Mouse (Mus musculus): Measurements from ENCODE around the gene Rars.
"Not testable (repeated sequence)": the region's sequence is repeated elsewhere in the genome, so short reads cannot be mapped to it uniquely, and the experiment has no call there.

Gene Rars

GRCm38 (mm10) chr11:35838345-35839338, 4.3 kb upstream of the Rars start:
- peak in 1 of 2 experiments; percentile 74 for DNase-seq (ENCODE audit: low spot score in 2 of 2)

GRCm38 (mm10) chr11:35837156-35838126, 3.1 kb upstream of the Rars start:
- DNase-seq (ENCODE audit: low spot score in 2 of 2): no peak

GRCm38 (mm10) chr11:35833270-35833669, 1.0 kb downstream of the Rars start:
- no peak for DNase-seq (ENCODE audit: low spot score in 2 of 2)

GRCm38 (mm10) chr11:35832139-35832538, 2.2 kb downstream of the Rars start:
- no peak for DNase-seq (ENCODE audit: low spot score in 2 of 2)

GRCm38 (mm10) chr11:35827714-35828113, 6.6 kb downstream of the Rars start:
- DNase-seq (ENCODE audit: low spot score in 2 of 2): no peak

GRCm38 (mm10) chr11:35816316-35816715, 18.0 kb downstream of the Rars start:
- no peak for DNase-seq (ENCODE audit: low spot score in 2 of 2)

GRCm38 (mm10) chr11:35811458-35811857, 22.8 kb downstream of the Rars start:
- no peak for DNase-seq (ENCODE audit: low spot score in 2 of 2)

- no peak for DNase-seq (ENCODE audit: low spot score in 2 of 2)
Measured at GRCm38 (mm10) chr11:35801332-35801731, 33.0 kb downstream of the Rars start.

GRCm38 (mm10) chr11:35798874-35799273, 35.4 kb downstream of the Rars start, which contains the start of gene Fbll1:
Gene Fbll1 (minus strand): TSS chr11:35798884.
- no peak for DNase-seq (ENCODE audit: low spot score in 2 of 2)

GRCm38 (mm10) chr11:35798495-35798820, 35.8 kb downstream of the Rars start:
- DNase-seq (ENCODE audit: low spot score in 2 of 2): peak; percentile 82 to 83

GRCm38 (mm10) chr11:35797751-35798494, 36.4 kb downstream of the Rars start:
- peak; percentile 39 to 51 for DNase-seq (ENCODE audit: low spot score in 2 of 2)

GRCm38 (mm10) chr11:35792800-35793199, 41.5 kb downstream of the Rars start:
- DNase-seq (ENCODE audit: low spot score in 2 of 2): not testable (repeated sequence)

- no peak for DNase-seq (ENCODE audit: low spot score in 2 of 2)
Measured at GRCm38 (mm10) chr11:35788443-35788842, 45.9 kb downstream of the Rars start.

GRCm38 (mm10) chr11:35784537-35784936, 49.8 kb downstream of the Rars start:
- no peak for DNase-seq (ENCODE audit: low spot score in 2 of 2)

- DNase-seq (ENCODE audit: low spot score in 2 of 2): no peak
Measured at GRCm38 (mm10) chr11:35784002-35784401, 50.3 kb downstream of the Rars start.

GRCm38 (mm10) chr11:35783038-35783437, 51.3 kb downstream of the Rars start:
- DNase-seq (ENCODE audit: low spot score in 2 of 2): no peak

GRCm38 (mm10) chr11:35782444-35782843, 51.9 kb downstream of the Rars start:
- no peak for DNase-seq (ENCODE audit: low spot score in 2 of 2)

- no peak for DNase-seq (ENCODE audit: low spot score in 2 of 2)
Measured at GRCm38 (mm10) chr11:35780336-35780735, 54.0 kb downstream of the Rars start.

- no peak for DNase-seq (ENCODE audit: low spot score in 2 of 2)
Measured at GRCm38 (mm10) chr11:35776452-35776851, 57.9 kb downstream of the Rars start.

GRCm38 (mm10) chr11:35775606-35776005, 58.7 kb downstream of the Rars start:
- DNase-seq (ENCODE audit: low spot score in 2 of 2): no peak

- no peak for DNase-seq (ENCODE audit: low spot score in 2 of 2)
Measured at GRCm38 (mm10) chr11:35770741-35771504, 63.4 kb downstream of the Rars start.

Measured in frontal cortex, postnatal 36 days (tissue).